Mouse (Mus musculus) midbrain, postnatal 0 days (tissue): ENCODE results near the gene Txk. TPM values are rescaled to one million over a fixed set of nuclear protein-coding genes. Genes with fewer than 3 reads are reported as not detected.

Experiments
- ATAC-seq: fragments of 200-750 bp; cut with Nextera tagmentation; 2 replicates; pipeline ENCODE4 v1.8.0; 2017; ENCODE audit warnings: moderate number of reproducible peaks, mild to moderate bottlenecking, moderate TSS enrichment, moderate library complexity; ENCODE audit not compliant: low FRiP score
- DNase-seq: peaks from one replicate; pipeline ENCODE4 v3.0.0-alpha.2; 2015; ENCODE audit warnings: low spot score
- H3K27ac ChIP-seq: fragments of 300-500 bp; sonication (generic); 2 replicates; pipeline ENCODE4 v1.5.1; 2014; ENCODE audit warnings: low read depth, mild to moderate bottlenecking, low read length, mixed read lengths
- H3K27me3 ChIP-seq: fragments of 300-500 bp; sonication (generic); 2 replicates; pipeline ENCODE4 v1.6.1; 2014; ENCODE audit warnings: low read length, control low read depth, mixed read lengths; ENCODE audit not compliant: insufficient read depth
- H3K36me3 ChIP-seq: fragments of 300-500 bp; sonication (generic); 2 replicates; pipeline ENCODE4 v1.6.1; 2014; ENCODE audit warnings: low read length, control low read depth, mixed read lengths; ENCODE audit not compliant: insufficient read depth
- H3K4me1 ChIP-seq: fragments of 300-500 bp; sonication (generic); 2 replicates; pipeline ENCODE4 v1.6.1; 2014; ENCODE audit warnings: mild to moderate bottlenecking, control low read depth, antibody characterized with exemption, low read length, mixed read lengths; ENCODE audit not compliant: insufficient read depth
- H3K4me2 ChIP-seq: fragments of 300-500 bp; sonication (generic); 2 replicates; pipeline ENCODE4 v1.6.1; 2014; ENCODE audit warnings: low read depth, mild to moderate bottlenecking, low read length, mixed read lengths; ENCODE audit not compliant: poor library complexity, severe bottlenecking
- H3K4me3 ChIP-seq: fragments of 300-500 bp; sonication (generic); 2 replicates; pipeline ENCODE4 v1.5.1; 2014; ENCODE audit warnings: low read depth, mild to moderate bottlenecking, low read length, moderate library complexity
- H3K9ac ChIP-seq: fragments of 300-500 bp; sonication (generic); replicated peaks from 2 replicates; pipeline ENCODE4 v1.6.1; 2014; ENCODE audit warnings: mild to moderate bottlenecking, low read length, moderate library complexity, mixed read lengths; ENCODE audit not compliant: poor library complexity, severe bottlenecking
- H3K9me3 ChIP-seq: fragments of 300-500 bp; sonication (generic); 2 replicates; pipeline ENCODE4 v1.6.1; 2016; ENCODE audit warnings: low read length, control low read depth
- CTCF ChIP-seq: IDR thresholded peaks from 2 replicates; pipeline ENCODE4 v1.5.1; 2016; ENCODE audit warnings: antibody characterized with exemption, mild to moderate bottlenecking
- WGBS: fragments of 180-500 bp; shearing (Covaris S2); extraction: QIAGEN DNeasy Blood & Tissue Kit; methylation state at CpG from one replicate; pipeline ENCODE4 v1.1.7; 2014; 5-methylcytosine and 5-hydroxymethylcytosine counted together
- polyA plus RNA-seq: library from polyadenylated mRNA; unstranded; fragments of >200 nt; fragmentation: Nextera tagmentation; extraction: Ambion mirVana; gene quantifications from 2 replicates; pipeline ENCODE4 v1.2.1, GENCODE M21; 2015
- total RNA-seq: library from RNA; depleted of rRNA; stranded (reverse); fragments of >200 nt; gene quantifications from 2 replicates; pipeline ENCODE4 v1.2.3, GENCODE M21; 2014

Txk gene
- total and polyA plus RNA-seq, 2 experiments from 2014 or later = 0.05 to 0.14 TPM

GRCm38 (mm10) chr5:72699500-72699818 lies 53.1 kb downstream of the Txk start:
- H3K9me3 ChIP-seq = no peaks in the 10 kb centered on the region
- WGBS = 18% methylated on average over 2 of the region's 2 CpGs
- no peaks in the 10 kb centered on the region for H3K27me3 ChIP-seq
- H3K4me3 ChIP-seq = no peak overlapping the region
- H3K4me2 ChIP-seq = no peak overlapping the region
- no peak overlapping the region for H3K27ac ChIP-seq
- H3K4me1 ChIP-seq = 0 out of 2 replicates have a peak, but pooled peaks cover 6% of the 10 kb centered on the region
- no peak overlapping the region for H3K9ac ChIP-seq
- ATAC-seq = no peak
- no peak for TF ChIP-seq CTCF
- DNase-seq = peak; percentile 73
- no peaks in the 10 kb centered on the region for H3K36me3 ChIP-seq

DNA sequence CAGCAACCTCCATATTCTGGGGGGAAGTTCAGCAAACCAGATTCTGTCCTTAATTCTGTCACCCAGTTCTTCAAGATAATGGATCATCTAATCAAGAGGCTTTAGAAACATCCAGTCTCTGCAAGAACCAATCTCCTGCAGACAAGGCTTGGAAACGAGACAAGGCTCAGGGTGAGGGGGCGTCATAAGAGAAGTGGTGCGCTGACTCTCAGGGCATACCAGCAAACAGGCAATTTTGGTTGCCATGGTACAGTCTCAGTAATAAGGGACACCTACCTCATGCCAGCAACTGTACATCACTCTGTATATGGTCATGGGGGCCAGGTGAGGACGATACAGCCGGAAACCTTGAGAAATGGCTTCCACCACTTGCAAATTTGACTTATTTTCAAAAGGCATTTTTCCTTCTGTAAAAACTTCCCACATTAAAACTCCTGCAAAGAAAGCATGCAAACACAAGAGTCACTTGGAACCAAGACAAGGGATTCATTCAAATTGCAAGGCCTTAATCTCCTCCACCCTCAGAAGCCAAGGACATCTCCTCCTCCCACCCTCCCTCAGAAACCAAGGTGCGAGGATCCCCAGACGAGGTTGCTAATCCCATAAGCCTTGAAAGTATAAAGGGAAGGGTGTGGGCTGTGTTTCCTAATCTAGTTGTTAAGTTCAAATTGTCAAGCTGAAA lies 53.6 kb downstream of the Txk start:
- 0 out of 2 replicates have a peak, but pooled peaks have one; percentile 57 for ATAC-seq
- no peaks in the 10 kb centered on the region for H3K27me3 ChIP-seq
- H3K4me2 ChIP-seq = no peak overlapping the region
- no peaks in the 10 kb centered on the region for H3K9me3 ChIP-seq
- H3K36me3 ChIP-seq = no peaks in the 10 kb centered on the region
- H3K4me3 ChIP-seq = no peak overlapping the region
- 51% methylated on average over 7 of the region's 7 CpGs for WGBS
- 0 out of 2 replicates have a peak, but pooled peaks cover 6% of the 10 kb centered on the region for H3K4me1 ChIP-seq
- no peak overlapping the region for H3K9ac ChIP-seq
- DNase-seq = peak; percentile 47
- H3K27ac ChIP-seq = no peak overlapping the region
- TF ChIP-seq CTCF = no peak

- 44% methylated on average over 3 of the region's 3 CpGs for WGBS
- TF ChIP-seq CTCF = no peak
- Histone ChIP-seq H3K27ac (0 out of 2 replicates have a peak overlapping the region, but pooled peaks have one; percentile 32), H3K27me3 (no peaks in the 10 kb centered on the region), H3K9me3 (no peaks in the 10 kb centered on the region), H3K36me3 (no peaks in the 10 kb centered on the region), H3K9ac (no peak overlapping the region), H3K4me1 (0 out of 2 replicates have a peak, but pooled peaks cover 6% of the 10 kb centered on the region), H3K4me2 (no peak overlapping the region), H3K4me3 (no peak overlapping the region)
- ATAC-seq = 0 out of 2 replicates have a peak, but pooled peaks have one; percentile 39
- DNase-seq = peak; percentile 82
Observed at GRCm38 (mm10) chr5:72698343-72698742, 54.2 kb downstream of the Txk start.

DNA sequence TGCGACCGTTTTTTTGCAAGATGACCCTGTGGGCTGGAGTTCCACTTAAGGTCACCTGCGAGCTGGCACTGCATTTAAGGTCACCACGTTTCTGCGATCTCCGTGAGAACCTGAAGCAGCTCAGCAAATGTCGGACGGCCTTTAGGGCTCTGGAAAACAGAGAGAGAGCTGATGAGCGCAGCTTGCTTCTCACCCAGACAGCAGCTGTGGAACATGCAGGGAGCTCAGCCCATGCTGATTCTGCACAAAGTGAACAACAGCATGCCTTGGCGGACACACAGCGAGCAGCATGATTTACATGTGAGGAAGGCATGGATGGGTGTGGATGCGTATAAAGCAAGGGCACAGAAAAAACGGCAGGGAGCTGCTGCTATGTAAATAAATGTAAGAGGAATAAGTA lies 56.1 kb downstream of the Txk start:
- no peaks in the 10 kb centered on the region for H3K9me3 ChIP-seq
- H3K27me3 ChIP-seq = no peaks in the 10 kb centered on the region
- no peak overlapping the region for H3K4me3 ChIP-seq
- peak; percentile 44 for DNase-seq
- no peaks in the 10 kb centered on the region for H3K36me3 ChIP-seq
- WGBS = 74% methylated on average over 13 of the region's 13 CpGs
- no peak overlapping the region for H3K9ac ChIP-seq
- 0 out of 2 replicates have a peak, but pooled peaks cover 6% of the 10 kb centered on the region for H3K4me1 ChIP-seq
- ATAC-seq = no peak
- H3K27ac ChIP-seq = no peak overlapping the region
- TF ChIP-seq CTCF = no peak
- no peak overlapping the region for H3K4me2 ChIP-seq

GRCm38 (mm10) chr5:72694684-72695083 lies 57.9 kb downstream of the Txk start:
- 93% methylated on average over 2 of the region's 2 CpGs for WGBS
- Histone ChIP-seq H3K4me2 (no peak overlapping the region), H3K4me1 (0 out of 2 replicates have a peak, but pooled peaks cover 6% of the 10 kb centered on the region), H3K27me3 (no peaks in the 10 kb centered on the region), H3K4me3 (no peak overlapping the region), H3K36me3 (no peaks in the 10 kb centered on the region), H3K9me3 (no peaks in the 10 kb centered on the region), H3K27ac (no peak overlapping the region), H3K9ac (no peak overlapping the region)
- ATAC-seq (no peak), DNase-seq (no peak)
- no peak for TF ChIP-seq CTCF

- Histone ChIP-seq H3K27ac (no peak overlapping the region), H3K4me3 (no peak overlapping the region), H3K36me3 (no peaks in the 10 kb centered on the region), H3K27me3 (no peaks in the 10 kb centered on the region), H3K9ac (no peak overlapping the region), H3K4me1 (no peaks in the 10 kb centered on the region), H3K9me3 (no peaks in the 10 kb centered on the region), H3K4me2 (no peak overlapping the region)
- DNase-seq (no peak), ATAC-seq (no peak)
- 90% methylated on average over 5 of the region's 5 CpGs for WGBS
- TF ChIP-seq CTCF = no peak
Observed at GRCm38 (mm10) chr5:72690516-72690915, 62.1 kb downstream of the Txk start.
